Mouse (Mus musculus) layer of hippocampus, adult 2 months (tissue): ENCODE results near the gene Zcchc3. TPM values are rescaled to one million over a fixed set of nuclear protein-coding genes. Genes with fewer than 3 reads are reported as not detected.
A peak's percentile ranks its signal among the peaks of the same experiment; 100 is the strongest.

Experiments
- DNase-seq, 2 experiments: peaks; one replicate each; pipeline ENCODE4 v3.0.0; 2022; ENCODE audit warnings: low spot score in 2 of 2
- H3K27ac ChIP-seq: fragments of 200-600 bp; 2 replicates; pipeline ENCODE4 v1.8.1; 2022
- H3K4me3 ChIP-seq: fragments of 200-600 bp; 2 replicates; pipeline ENCODE4 v1.8.1; 2022; ENCODE audit warnings: mild to moderate bottlenecking
- CTCF ChIP-seq: fragments of 200-600 bp; conservative IDR thresholded peaks from 2 replicates; pipeline ENCODE4 v1.8.1; 2022; ENCODE audit warnings: antibody characterized with exemption, mild to moderate bottlenecking, moderate library complexity
- total RNA-seq, 2 experiments: library from RNA; stranded (reverse); gene quantifications; 2 replicates each; pipeline ENCODE4 v1.2.3; 2021

Zcchc3 gene
- total RNA-seq, 2 experiments from 2014 or later = 9.9 to 10.1 TPM

GRCm38 (mm10) chr2:152372104-152372503 lies 42.7 kb downstream of the Zcchc3 start:
- H3K27ac ChIP-seq = no peak overlapping the region
- DNase-seq = no peak
- H3K4me3 ChIP-seq = no peak overlapping the region
- no peak for TF ChIP-seq CTCF

GRCm38 (mm10) chr2:152368532-152369140 lies 46.2 kb downstream of the Zcchc3 start:
- peak in 1 of 2 experiments; percentile 69 for DNase-seq
- TF ChIP-seq CTCF = peak; percentile 89
- Histone ChIP-seq H3K4me3 (no peak overlapping the region; the same call in 1 of the 2 replicates), H3K27ac (no peak overlapping the region)

- no peak for TF ChIP-seq CTCF
- Histone ChIP-seq H3K4me3 (no peak overlapping the region), H3K27ac (no peak overlapping the region)
- no peak for DNase-seq
These were observed 46.9 kb downstream of the Zcchc3 start for GRCm38 (mm10) chr2:152367917-152368316.

- peak; percentile 72 for TF ChIP-seq CTCF
- no peak overlapping the region for H3K27ac ChIP-seq
- no peak overlapping the region; the same call in 1 of the 2 replicates for H3K4me3 ChIP-seq
- DNase-seq = peak; percentile 66 to 67
These were observed 51.3 kb downstream of the Zcchc3 start for GRCm38 (mm10) chr2:152363245-152364147.

Other genes starting within 250 kb of the Zcchc3 start
- gene Csnk2a1, start 188.2 kb downstream of the Zcchc3 start, total RNA-seq = 10 to 100 TPM; 95.3 to 97.7 TPM
- 10 to 100 TPM; 51.1 to 54.6 TPM for gene Tbc1d20, start 121.2 kb downstream of the Zcchc3 start, total RNA-seq
- 100 to 1,000 TPM; 103 to 125 TPM for gene Rbck1, start 82.4 kb downstream of the Zcchc3 start, total RNA-seq
- under 1 TPM; 0.41 to 0.54 TPM for gene Trib3, start 71.0 kb downstream of the Zcchc3 start, total RNA-seq
- gene Nrsn2, start 38.4 kb downstream of the Zcchc3 start, total RNA-seq = 10 to 100 TPM; 66.3 to 83.0 TPM
- 10 to 100 TPM; 16.5 to 19.5 TPM for gene Sox12, start 17.0 kb downstream of the Zcchc3 start, total RNA-seq
- gene 6820408C15Rik, start 560 bp upstream of the Zcchc3 start, total RNA-seq = 1 to 10 TPM; 2.4 to 3.2 TPM
- not detected for gene Defb23, start 49.6 kb upstream of the Zcchc3 start, total RNA-seq
- not detected for gene Defb20, start 62.0 kb upstream of the Zcchc3 start, total RNA-seq
- not detected for gene Defb22, start 75.1 kb upstream of the Zcchc3 start, total RNA-seq
- gene Defb26, start 96.7 kb upstream of the Zcchc3 start, total RNA-seq = not detected
- gene Defb28, start 103.2 kb upstream of the Zcchc3 start, total RNA-seq = not detected
- gene Defb29, start 125.1 kb upstream of the Zcchc3 start, total RNA-seq = not detected
- not detected for gene Gm17416, start 154.3 kb upstream of the Zcchc3 start, total RNA-seq
- not detected for gene Defb21, start 157.7 kb upstream of the Zcchc3 start, total RNA-seq
- not detected for gene Defb19, start 165.3 kb upstream of the Zcchc3 start, total RNA-seq
- not detected for gene Defb45, start 184.4 kb upstream of the Zcchc3 start, total RNA-seq
- gene Defb36, start 189.3 kb upstream of the Zcchc3 start, total RNA-seq = not detected
- not detected for gene Defb25, start 208.0 kb upstream of the Zcchc3 start, total RNA-seq
- 1 to 10 TPM in 1 of 2 experiments, under 1 TPM in 1; 0.42 to 2.0 TPM for gene Rem1, start 211.9 kb upstream of the Zcchc3 start, total RNA-seq